Mouse (Mus musculus) liver, postnatal 0 days (tissue): ENCODE measurements around the gene Vwa8. TPM values are rescaled to one million over a fixed set of nuclear protein-coding genes. Genes with fewer than 3 reads are reported as not detected.

ENCODE experiments used
- ATAC-seq: fragments of 200-750 bp; cut with Nextera tagmentation; 2 replicates; pipeline ENCODE4 v1.8.0; 2017; ENCODE audit warnings: mild to moderate bottlenecking, moderate library complexity
- DNase-seq: peaks from one replicate; pipeline ENCODE4 v3.0.0-alpha.2; 2016
- H3K27ac ChIP-seq: fragments of 300-500 bp; sonication (generic); 2 replicates; pipeline ENCODE4 v1.5.1; 2014; ENCODE audit warnings: antibody characterized with exemption, moderate library complexity, mild to moderate bottlenecking, low read depth
- H3K27me3 ChIP-seq: fragments of 300-500 bp; sonication (generic); 2 replicates; pipeline ENCODE4 v1.6.1; 2014; ENCODE audit warnings: low read length, control low read depth, mixed read lengths; ENCODE audit not compliant: insufficient read depth
- H3K36me3 ChIP-seq: fragments of 300-500 bp; sonication (generic); replicated peaks from 2 replicates; pipeline ENCODE4 v1.6.1; 2014; ENCODE audit warnings: mild to moderate bottlenecking, control low read depth, low read length, moderate library complexity, mixed read lengths; ENCODE audit not compliant: insufficient read depth
- H3K4me1 ChIP-seq: fragments of 300-500 bp; sonication (generic); 2 replicates; pipeline ENCODE4 v1.6.1; 2014; ENCODE audit warnings: antibody characterized with exemption, mild to moderate bottlenecking, control low read depth; ENCODE audit not compliant: insufficient read depth
- H3K4me2 ChIP-seq: fragments of 300-500 bp; sonication (generic); 2 replicates; pipeline ENCODE4 v1.6.1; 2014; ENCODE audit warnings: low read depth, mild to moderate bottlenecking, low read length, moderate library complexity, mixed read lengths
- H3K4me3 ChIP-seq: fragments of 300-500 bp; sonication (generic); 2 replicates; pipeline ENCODE4 v1.5.1; 2014; ENCODE audit warnings: low read depth, low read length
- H3K9ac ChIP-seq: fragments of 300-500 bp; sonication (generic); replicated peaks from 2 replicates; pipeline ENCODE4 v1.6.1; 2014; ENCODE audit warnings: mild to moderate bottlenecking, moderate library complexity
- H3K9me3 ChIP-seq: fragments of 300-500 bp; sonication (generic); 2 replicates; pipeline ENCODE4 v1.6.1; 2016; ENCODE audit warnings: mild to moderate bottlenecking, control low read depth, low read length, mixed read lengths
- CTCF ChIP-seq: sonication (generic); IDR thresholded peaks from 2 replicates; pipeline ENCODE4 v1.5.1; 2016; ENCODE audit warnings: antibody characterized with exemption, low read depth
- EP300 ChIP-seq: IDR thresholded peaks from 2 replicates; pipeline ENCODE4 v1.6.1; 2016; ENCODE audit warnings: antibody characterized with exemption, low read depth, mild to moderate bottlenecking
- WGBS: fragments of 180-500 bp; shearing (Covaris S2); extraction: QIAGEN DNeasy Blood & Tissue Kit; methylation state at CpG from one replicate; pipeline ENCODE4 v1.1.7; 2014; ENCODE audit not compliant: insufficient replicate concordance; 5-methylcytosine and 5-hydroxymethylcytosine counted together
- polyA plus RNA-seq: library from polyadenylated mRNA; unstranded; fragments of >200 nt; fragmentation: Nextera tagmentation; extraction: Ambion mirVana; gene quantifications from 2 replicates; pipeline ENCODE4 v1.2.1, GENCODE M21; 2015

The Vwa8 gene
- polyA plus RNA-seq, 1 experiment from 2014 or later, result 27.1 TPM

DNA sequence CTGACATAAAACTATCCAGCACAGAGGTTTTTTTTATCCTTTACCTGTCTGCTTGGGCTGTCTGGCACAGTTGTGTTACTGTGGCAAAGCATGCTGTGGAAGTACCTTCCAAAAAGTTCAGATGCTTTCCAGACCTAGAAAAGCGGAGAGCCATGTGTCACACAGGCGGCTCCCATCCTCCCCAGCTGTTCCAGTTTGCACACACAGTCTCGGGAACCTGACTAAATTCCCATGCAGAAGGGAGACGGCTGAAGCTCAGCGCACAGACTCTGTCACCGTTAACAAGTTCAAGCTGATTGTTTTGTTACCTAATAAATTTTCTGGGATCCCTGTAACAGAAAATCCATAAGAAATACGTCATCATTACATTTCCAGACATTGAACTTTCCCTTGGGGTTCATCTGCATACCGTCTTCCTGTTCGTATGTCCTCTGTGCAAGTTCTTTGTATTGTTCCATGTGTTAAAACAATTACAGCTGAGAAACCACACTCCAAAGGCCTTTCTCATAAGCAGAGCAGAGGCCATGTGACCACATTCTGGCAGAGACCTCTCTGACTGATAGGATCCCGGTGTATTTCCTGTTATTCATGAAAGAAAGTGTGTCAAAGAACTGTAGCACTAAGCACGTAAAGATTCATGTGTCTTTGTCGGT, 331.4 kb downstream of the Vwa8 start:
- H3K4me1 ChIP-seq, result no peaks in the 10 kb centered on the region
- H3K27me3 ChIP-seq, result no peaks in the 10 kb centered on the region
- H3K36me3 ChIP-seq, result peaks cover 5% of the 10 kb centered on the region; the same call in 1 of the 2 replicates
- WGBS, result 58% methylated on average over 12 of the region's 12 CpGs
- ATAC-seq, result no peak
- no peak overlapping the region for H3K27ac ChIP-seq
- H3K9ac ChIP-seq, result no peak overlapping the region
- no peak overlapping the region for H3K4me3 ChIP-seq
- no peak for DNase-seq
- H3K4me2 ChIP-seq, result no peak overlapping the region
- TF ChIP-seq EP300, result no peak
- no peak for TF ChIP-seq CTCF
- 0 out of 2 replicates have a peak, but pooled peaks cover 2% of the 10 kb centered on the region for H3K9me3 ChIP-seq

- H3K4me2 ChIP-seq, result no peak overlapping the region
- no peak for DNase-seq
- peaks cover 4% of the 10 kb centered on the region; the same call in 1 of the 2 replicates for H3K36me3 ChIP-seq
- H3K27ac ChIP-seq, result no peak overlapping the region
- H3K9me3 ChIP-seq, result no peaks in the 10 kb centered on the region
- no peak for TF ChIP-seq CTCF
- TF ChIP-seq EP300, result no peak
- no peak overlapping the region for H3K4me3 ChIP-seq
- ATAC-seq, result no peak
- H3K9ac ChIP-seq, result no peak overlapping the region
- H3K27me3 ChIP-seq, result no peaks in the 10 kb centered on the region
- WGBS, result 85% methylated on average over 8 of the region's 8 CpGs
- H3K4me1 ChIP-seq, result no peaks in the 10 kb centered on the region
These were observed 332.9 kb downstream of the Vwa8 start for GRCm38 (mm10) chr14:79181748-79182147.

- no peak overlapping the region for H3K9ac ChIP-seq
- DNase-seq (no peak), ATAC-seq (no peak)
- no peak overlapping the region for H3K27ac ChIP-seq
- H3K4me1 ChIP-seq, result no peaks in the 10 kb centered on the region
- no peaks in the 10 kb centered on the region for H3K9me3 ChIP-seq
- H3K4me2 ChIP-seq, result no peak overlapping the region
- peaks cover 4% of the 10 kb centered on the region; the same call in 1 of the 2 replicates for H3K36me3 ChIP-seq
- no peaks in the 10 kb centered on the region for H3K27me3 ChIP-seq
- no peak overlapping the region for H3K4me3 ChIP-seq
- 89% methylated on average over 15 of the region's 15 CpGs for WGBS
- no peak for TF ChIP-seq EP300
- no peak for TF ChIP-seq CTCF
These were observed 333.9 kb downstream of the Vwa8 start for GRCm38 (mm10) chr14:79182801-79183200.

- H3K36me3 ChIP-seq, result peaks cover 4% of the 10 kb centered on the region; the same call in 1 of the 2 replicates
- no peak overlapping the region for H3K4me2 ChIP-seq
- H3K27me3 ChIP-seq, result no peaks in the 10 kb centered on the region
- no peak overlapping the region for H3K9ac ChIP-seq
- no peak overlapping the region for H3K27ac ChIP-seq
- H3K9me3 ChIP-seq, result no peaks in the 10 kb centered on the region
- ATAC-seq (no peak), DNase-seq (no peak)
- WGBS, result 74% methylated on average over 7 of the region's 7 CpGs
- no peaks in the 10 kb centered on the region for H3K4me1 ChIP-seq
- H3K4me3 ChIP-seq, result no peak overlapping the region
- TF ChIP-seq EP300, result no peak
- TF ChIP-seq CTCF, result no peak
These were observed 334.4 kb downstream of the Vwa8 start for GRCm38 (mm10) chr14:79183261-79183660.

- TF ChIP-seq EP300, result no peak
- TF ChIP-seq CTCF, result no peak
- Histone ChIP-seq H3K36me3 (peaks cover 4% of the 10 kb centered on the region; the same call in 1 of the 2 replicates), H3K27ac (no peak overlapping the region), H3K9ac (no peak overlapping the region), H3K27me3 (no peaks in the 10 kb centered on the region), H3K4me3 (no peak overlapping the region), H3K9me3 (no peaks in the 10 kb centered on the region), H3K4me2 (no peak overlapping the region), H3K4me1 (no peaks in the 10 kb centered on the region)
- WGBS, result 78% methylated on average over 10 of the region's 10 CpGs
- DNase-seq (no peak), ATAC-seq (no peak)
These were observed 335.2 kb downstream of the Vwa8 start for GRCm38 (mm10) chr14:79184071-79184470.

DNA sequence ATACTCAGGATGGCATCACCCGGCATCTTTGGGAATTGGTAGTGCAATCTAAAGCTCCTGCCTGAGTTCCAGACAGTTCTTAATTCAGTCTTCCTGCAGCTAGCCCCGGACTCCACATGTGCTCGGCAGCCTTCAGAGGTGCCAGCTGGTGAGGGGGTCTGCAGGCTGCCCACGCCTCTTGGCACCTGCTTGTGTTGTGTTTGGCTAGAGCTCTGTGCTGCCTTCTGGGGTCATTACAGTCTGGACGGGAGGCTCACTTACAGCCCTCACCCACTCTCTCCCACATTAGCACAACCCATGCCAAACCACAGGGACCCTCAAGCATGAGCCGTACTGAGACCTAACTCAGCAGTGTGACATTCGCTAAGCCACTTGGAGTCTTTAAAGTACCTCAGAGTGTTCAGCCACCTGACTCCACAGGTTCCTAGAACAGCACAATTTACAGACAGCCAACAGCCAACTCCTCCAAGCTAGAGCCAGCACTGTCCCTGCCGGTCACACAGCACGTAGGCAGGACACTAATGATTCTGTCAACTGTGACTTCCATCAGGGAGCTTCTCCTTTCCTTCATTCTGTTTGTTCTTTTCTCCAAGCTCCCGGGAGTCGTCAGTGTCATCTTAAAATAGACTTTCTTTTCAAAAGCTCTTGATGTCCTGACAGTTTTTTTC, 336.3 kb downstream of the Vwa8 start:
- Histone ChIP-seq H3K4me2 (no peak overlapping the region), H3K27ac (no peak overlapping the region), H3K27me3 (no peaks in the 10 kb centered on the region), H3K4me1 (no peaks in the 10 kb centered on the region), H3K36me3 (peaks cover under 1% of the 10 kb centered on the region; the same call in 1 of the 2 replicates), H3K4me3 (no peak overlapping the region), H3K9ac (no peak overlapping the region), H3K9me3 (no peaks in the 10 kb centered on the region)
- ATAC-seq (no peak), DNase-seq (no peak)
- TF ChIP-seq EP300 (no peak), CTCF (no peak)
- WGBS, result 80% methylated on average over 11 of the region's 11 CpGs
